Mouse (Mus musculus) kidney, adult 9 months (tissue): Measurements from ENCODE around the gene Gm15023.
"Not testable (repeated sequence)": the region's sequence is repeated elsewhere in the genome, so short reads cannot be mapped to it uniquely, and the experiment has no call there.

Experiments used
- DNase-seq: peaks from one replicate; pipeline ENCODE4 v3.0.0; 2022

Gene Gm15023

GRCm38 (mm10) chrX:135177532-135177931 is at the start of gene Gm15023:
Gm15023 (minus strand) TSS chrX:135177632.
- not testable (repeated sequence) for DNase-seq

- DNase-seq: no peak
Observed at GRCm38 (mm10) chrX:135210436-135211221, 33.2 kb upstream of the Gm15023 start, which contains the start of gene Tceal6. Tceal6 (minus strand) TSS chrX:135210687.

- not testable (repeated sequence) for DNase-seq
Observed at GRCm38 (mm10) chrX:135209773-135210435, 32.5 kb upstream of the Gm15023 start.

GRCm38 (mm10) chrX:135189924-135190323 is 12.5 kb upstream of the Gm15023 start:
- not testable (repeated sequence) for DNase-seq

GRCm38 (mm10) chrX:135188661-135189060 is 11.2 kb upstream of the Gm15023 start:
- DNase-seq: not testable (repeated sequence)
